In genomic region chr3:42065962-42066361, GRCm38 (mm10) we compare ENCODE assay signal across 25 mouse cellular contexts.
DNase-seq lines count a peak whose midpoint lies in the region; ATAC-seq lines count a peak whose summit lies in the region.
"Had no signal": no experiment of that assay in that cellular context is flagged by ENCODE, and none has a peak within 500 bp of the region (broad histone marks: within the 10 kb centered on the region; RNA-seq: fewer than 3 reads in every experiment).

No protein-coding gene starts in this region.

- peak overlapping the region; percentile 59 for H3K27ac ChIP-seq in forebrain, embryonic 10.5 days
- no peak overlapping the region for H3K27ac ChIP-seq in forebrain, embryonic 15.5 days (replicated peaks)
- peak overlapping the region; percentile 44; the same call in 1 of the 2 replicates for H3K27ac ChIP-seq in limb, embryonic 13.5 days
- no peak overlapping the region for H3K27ac ChIP-seq in limb, embryonic 10.5 days
- no peak overlapping the region for H3K27ac ChIP-seq in neural tube, embryonic 12.5 days
- H3K27ac ChIP-seq in neural tube, embryonic 15.5 days (replicated peaks) = no peak overlapping the region
- H3K27ac ChIP-seq: embryonic facial prominence, embryonic 15.5 days; hindbrain, embryonic 15.5 days; layer of hippocampus, adult 2 months; liver, embryonic 12.5 days; stomach, postnatal 0 days had no signal

- H3K27me3 ChIP-seq in forebrain, embryonic 10.5 days (ENCODE audit: poor library complexity, severe bottlenecking) = no peaks in the 10 kb centered on the region
- H3K27me3 ChIP-seq in forebrain, embryonic 15.5 days = no peaks in the 10 kb centered on the region
- no peaks in the 10 kb centered on the region for H3K27me3 ChIP-seq in limb, embryonic 13.5 days
- H3K27me3 ChIP-seq in limb, embryonic 10.5 days (ENCODE audit: low read depth, poor library complexity, severe bottlenecking) = no peaks in the 10 kb centered on the region
- no peaks in the 10 kb centered on the region for H3K27me3 ChIP-seq in neural tube, embryonic 12.5 days (replicated peaks)
- no peaks in the 10 kb centered on the region for H3K27me3 ChIP-seq in neural tube, embryonic 15.5 days (replicated peaks)
- H3K27me3 ChIP-seq: embryonic facial prominence, embryonic 15.5 days; heart, embryonic 12.5 days; hindbrain, embryonic 15.5 days; liver, embryonic 12.5 days had no signal

- 18% methylated on average over 3 of the region's 3 CpGs for WGBS in forebrain, embryonic 10.5 days
- WGBS in forebrain, embryonic 15.5 days = 8% methylated on average over 3 of the region's 3 CpGs
- WGBS in limb, embryonic 13.5 days = 45% methylated on average over 3 of the region's 3 CpGs
- 72% methylated on average over 3 of the region's 3 CpGs for WGBS in limb, embryonic 10.5 days
- 15% methylated on average over 3 of the region's 3 CpGs for WGBS in neural tube, embryonic 12.5 days
- WGBS in neural tube, embryonic 15.5 days = 19% methylated on average over 3 of the region's 3 CpGs

- H3K4me1 ChIP-seq in forebrain, embryonic 10.5 days = peaks cover 22% of the 10 kb centered on the region
- H3K4me1 ChIP-seq in forebrain, embryonic 15.5 days = 0 out of 2 replicates have a peak, but pooled peaks cover 3% of the 10 kb centered on the region
- peaks cover 8% of the 10 kb centered on the region; the same call in 1 of the 2 replicates for H3K4me1 ChIP-seq in limb, embryonic 13.5 days
- H3K4me1 ChIP-seq in limb, embryonic 10.5 days = no peaks in the 10 kb centered on the region
- H3K4me1 ChIP-seq in neural tube, embryonic 12.5 days = peaks cover 6% of the 10 kb centered on the region; the same call in 1 of the 2 replicates
- peaks cover 5% of the 10 kb centered on the region; the same call in 1 of the 2 replicates for H3K4me1 ChIP-seq in neural tube, embryonic 15.5 days
- H3K4me1 ChIP-seq: embryonic facial prominence, embryonic 15.5 days; heart, embryonic 12.5 days; liver, embryonic 12.5 days had no signal

- no peak overlapping the region for H3K9ac ChIP-seq in forebrain, embryonic 15.5 days (replicated peaks)
- no peak overlapping the region for H3K9ac ChIP-seq in limb, embryonic 13.5 days
- H3K9ac ChIP-seq in neural tube, embryonic 12.5 days = no peak overlapping the region
- no peak overlapping the region for H3K9ac ChIP-seq in neural tube, embryonic 15.5 days (replicated peaks)
- H3K9ac ChIP-seq: embryonic facial prominence, embryonic 15.5 days; heart, embryonic 12.5 days; hindbrain, embryonic 15.5 days; liver, embryonic 12.5 days had no signal

- ATAC-seq in forebrain, embryonic 15.5 days (replicated peaks) = no peak
- no peak for ATAC-seq in limb, embryonic 13.5 days (ENCODE audit: low FRiP score, low read depth)
- ATAC-seq in neural tube, embryonic 12.5 days (ENCODE audit: low FRiP score, low read depth) = peak; percentile 10; the same call in 1 of the 2 replicates
- ATAC-seq in neural tube, embryonic 15.5 days (ENCODE audit: low FRiP score) = no peak
- no peak for ATAC-seq in erythroblast, adult 5-6 weeks (replicated peaks; ENCODE audit: low FRiP score, poor library complexity, severe bottlenecking)
- ATAC-seq: intestine, postnatal 0 days; liver, embryonic 12.5 days had no signal

- H3K36me3 ChIP-seq in forebrain, embryonic 10.5 days (replicated peaks) = no peaks in the 10 kb centered on the region
- H3K36me3 ChIP-seq in forebrain, embryonic 15.5 days = no peaks in the 10 kb centered on the region
- no peaks in the 10 kb centered on the region for H3K36me3 ChIP-seq in limb, embryonic 13.5 days
- H3K36me3 ChIP-seq in limb, embryonic 10.5 days = no peaks in the 10 kb centered on the region
- no peaks in the 10 kb centered on the region for H3K36me3 ChIP-seq in neural tube, embryonic 12.5 days
- no peaks in the 10 kb centered on the region for H3K36me3 ChIP-seq in neural tube, embryonic 15.5 days
- H3K36me3 ChIP-seq: embryonic facial prominence, embryonic 15.5 days; heart, embryonic 12.5 days; hindbrain, embryonic 15.5 days; liver, embryonic 12.5 days had no signal

- no peak overlapping the region for H3K4me3 ChIP-seq in forebrain, embryonic 10.5 days
- no peak overlapping the region for H3K4me3 ChIP-seq in forebrain, embryonic 15.5 days
- no peak overlapping the region for H3K4me3 ChIP-seq in limb, embryonic 13.5 days
- no peak overlapping the region for H3K4me3 ChIP-seq in limb, embryonic 10.5 days
- H3K4me3 ChIP-seq in neural tube, embryonic 12.5 days = no peak overlapping the region
- H3K4me3 ChIP-seq in neural tube, embryonic 15.5 days (replicated peaks) = no peak overlapping the region
- H3K4me3 ChIP-seq: embryonic facial prominence, embryonic 15.5 days; heart, embryonic 12.5 days; hindbrain, embryonic 15.5 days; layer of hippocampus, adult 2 months; liver, embryonic 12.5 days had no signal

- no peak overlapping the region for H3K4me2 ChIP-seq in forebrain, embryonic 15.5 days (replicated peaks)
- H3K4me2 ChIP-seq in limb, embryonic 13.5 days (replicated peaks) = no peak overlapping the region
- H3K4me2 ChIP-seq in neural tube, embryonic 12.5 days (replicated peaks) = no peak overlapping the region
- no peak overlapping the region for H3K4me2 ChIP-seq in neural tube, embryonic 15.5 days
- H3K4me2 ChIP-seq: embryonic facial prominence, embryonic 15.5 days; heart, embryonic 12.5 days; hindbrain, embryonic 15.5 days; liver, embryonic 12.5 days had no signal

- no peak for DNase-seq in forebrain, embryonic 10.5 days (ENCODE audit: extremely low spot score, low spot score)
- DNase-seq in limb, embryonic 10.5 days (ENCODE audit: low spot score) = no peak
- DNase-seq: adrenal gland, postnatal 25 days; cerebellum, adult 8-10 months; cerebellum, postnatal 36 days; gastrocnemius, postnatal 14 days; heart, adult 18-20 months; heart, postnatal 10 days; kidney, postnatal 25 days; lung, adult 18-20 months; lung, postnatal 10 days; thymus, adult 2 months; thymus, postnatal 4 days had no signal

- no peaks in the 10 kb centered on the region for H3K9me3 ChIP-seq in forebrain, embryonic 10.5 days
- H3K9me3 ChIP-seq in forebrain, embryonic 15.5 days = no peaks in the 10 kb centered on the region
- no peaks in the 10 kb centered on the region for H3K9me3 ChIP-seq in limb, embryonic 13.5 days
- H3K9me3 ChIP-seq in limb, embryonic 10.5 days (replicated peaks) = no peaks in the 10 kb centered on the region
- H3K9me3 ChIP-seq in neural tube, embryonic 12.5 days = no peaks in the 10 kb centered on the region
- no peaks in the 10 kb centered on the region for H3K9me3 ChIP-seq in neural tube, embryonic 15.5 days (replicated peaks)
- H3K9me3 ChIP-seq: embryonic facial prominence, embryonic 15.5 days; heart, embryonic 12.5 days; hindbrain, embryonic 15.5 days; liver, embryonic 12.5 days had no signal

Comparison
In these comparisons a context has a peak if more than half of its experiments do, and no peak if none do; other contexts are left out.
1. H3K27ac ChIP-seq: peak in forebrain, embryonic 10.5 days (single experiment) and limb, embryonic 13.5 days (single experiment); none in forebrain, embryonic 15.5 days (single experiment), limb, embryonic 10.5 days (single experiment), neural tube, embryonic 12.5 days (single experiment) and neural tube, embryonic 15.5 days (single experiment).